9 mouse cellular contexts compared by ENCODE assay signal in the genomic region with DNA sequence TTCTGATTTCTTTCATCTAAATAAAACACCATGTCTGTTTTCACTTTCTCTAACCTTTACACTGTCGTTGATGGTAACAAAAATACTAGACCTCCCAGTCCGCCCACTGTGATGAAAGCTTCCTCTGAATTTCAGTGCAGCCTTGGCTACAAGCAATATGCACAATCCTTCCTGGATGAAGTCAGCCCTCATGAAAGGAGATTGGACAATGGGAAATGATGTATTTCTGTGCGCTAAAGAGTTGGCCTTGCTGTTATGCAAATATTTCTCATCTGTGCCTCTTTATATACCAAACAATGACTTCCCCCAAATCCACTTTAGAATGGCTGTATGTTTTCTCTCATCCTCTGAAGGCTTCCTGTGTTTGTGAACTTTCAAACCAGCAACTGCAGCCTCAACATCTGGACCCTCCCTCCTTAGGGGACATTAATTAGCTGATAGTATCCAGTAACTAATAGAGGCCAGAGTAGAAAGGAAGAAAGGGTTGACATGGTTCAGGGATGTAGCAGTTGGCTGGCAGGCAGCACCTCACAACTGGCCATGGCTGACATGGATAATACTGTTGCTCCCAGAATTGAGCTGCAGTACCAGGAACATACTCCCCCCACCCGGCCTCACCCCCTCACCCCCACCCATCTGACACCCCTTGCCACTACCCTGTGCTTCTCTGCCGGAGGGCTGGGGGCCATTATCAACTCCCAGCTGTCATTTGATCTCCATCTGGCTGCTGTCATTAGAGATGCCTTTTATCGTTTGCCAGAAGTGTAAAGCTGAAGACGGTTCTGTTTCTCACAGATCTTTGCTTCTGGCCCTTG. TPM values are rescaled to one million over a fixed set of nuclear protein-coding genes. Genes with fewer than 3 reads are reported as not detected.
DNase-seq lines count a peak whose midpoint lies in the region; ATAC-seq and TF ChIP-seq lines count a peak whose summit lies in the region.
"Had no signal": no experiment of that assay in that cellular context is flagged by ENCODE, and none has a peak within 500 bp of the region (broad histone marks: within the 10 kb centered on the region; RNA-seq: fewer than 3 reads in every experiment).

No protein-coding gene starts in this region.

- no peak for DNase-seq in intestine, embryonic 14.5 days (ENCODE audit: low spot score)
- no peak for DNase-seq in embryonic facial prominence, embryonic 11.5 days (ENCODE audit: low spot score)
- DNase-seq in spleen, postnatal 4 days (ENCODE audit: low spot score in 2 of 2) = no peak
- no peak for DNase-seq in left cerebral cortex, postnatal 14 days (ENCODE audit: low spot score in 2 of 2)
- no peak for DNase-seq in right cerebral cortex, postnatal 4 days
- DNase-seq: kidney, adult 18-20 months had no signal

- H3K4me1 ChIP-seq in intestine, embryonic 14.5 days (replicated peaks; ENCODE audit: control insufficient read depth, insufficient read depth, low read length) = 0 out of 2 replicates have a peak, but pooled peaks cover 5% of the 10 kb centered on the region
- no peaks in the 10 kb centered on the region for H3K4me1 ChIP-seq in intestine, postnatal 0 days (replicated peaks; ENCODE audit: control insufficient read depth, insufficient read depth, low read length)
- H3K4me1 ChIP-seq in embryonic facial prominence, embryonic 11.5 days (ENCODE audit: control insufficient read depth, insufficient read depth, low read length) = no peaks in the 10 kb centered on the region
- no peaks in the 10 kb centered on the region for H3K4me1 ChIP-seq in intestine, embryonic 15.5 days (replicated peaks)
- no peaks in the 10 kb centered on the region; the same call in 1 of the 2 replicates for H3K4me1 ChIP-seq in midbrain, embryonic 15.5 days

- ATAC-seq in intestine, embryonic 14.5 days (replicated peaks; ENCODE audit: low FRiP score, low TSS enrichment, low read depth) = peak; percentile 19; the same call in 1 of the 2 replicates
- no peak for ATAC-seq in intestine, postnatal 0 days
- ATAC-seq in embryonic facial prominence, embryonic 11.5 days (replicated peaks; ENCODE audit: insufficient number of reproducible peaks, low FRiP score, low TSS enrichment, low read depth) = peak; percentile 87
- ATAC-seq in intestine, embryonic 15.5 days = peak; percentile 65
- peak; percentile 70 for ATAC-seq in midbrain, embryonic 15.5 days (replicated peaks)

- H3K4me3 ChIP-seq in intestine, embryonic 14.5 days (ENCODE audit: low read depth, low read length) = no peak overlapping the region
- H3K4me3 ChIP-seq in intestine, postnatal 0 days (ENCODE audit: low read depth, low read length) = no peak overlapping the region
- no peak overlapping the region for H3K4me3 ChIP-seq in embryonic facial prominence, embryonic 11.5 days (ENCODE audit: low read depth, low read length)
- H3K4me3 ChIP-seq in intestine, embryonic 15.5 days (replicated peaks) = no peak overlapping the region
- H3K4me3 ChIP-seq in midbrain, embryonic 15.5 days = no peak overlapping the region

- 31% methylated on average over 7 of the region's 7 CpGs for WGBS in intestine, embryonic 14.5 days
- 44% methylated on average over 7 of the region's 7 CpGs for WGBS in intestine, postnatal 0 days
- 35% methylated on average over 7 of the region's 7 CpGs for WGBS in embryonic facial prominence, embryonic 11.5 days
- 43% methylated on average over 7 of the region's 7 CpGs for WGBS in intestine, embryonic 15.5 days
- 32% methylated on average over 7 of the region's 7 CpGs for WGBS in midbrain, embryonic 15.5 days

- no peak overlapping the region for H3K9ac ChIP-seq in intestine, embryonic 14.5 days (ENCODE audit: low read length)
- no peak overlapping the region for H3K9ac ChIP-seq in intestine, postnatal 0 days (ENCODE audit: low read depth, low read length)
- no peak overlapping the region for H3K9ac ChIP-seq in embryonic facial prominence, embryonic 11.5 days (replicated peaks; ENCODE audit: low read length)
- no peak overlapping the region for H3K9ac ChIP-seq in intestine, embryonic 15.5 days
- no peak overlapping the region for H3K9ac ChIP-seq in midbrain, embryonic 15.5 days

- no peak overlapping the region for H3K27ac ChIP-seq in intestine, embryonic 14.5 days (ENCODE audit: low read depth)
- H3K27ac ChIP-seq in intestine, postnatal 0 days (ENCODE audit: low read depth, low read length) = no peak overlapping the region
- H3K27ac ChIP-seq in embryonic facial prominence, embryonic 11.5 days (replicated peaks; ENCODE audit: low read depth, low read length) = no peak overlapping the region
- no peak overlapping the region for H3K27ac ChIP-seq in intestine, embryonic 15.5 days
- H3K27ac ChIP-seq in midbrain, embryonic 15.5 days = no peak overlapping the region

- no peaks in the 10 kb centered on the region for H3K36me3 ChIP-seq in intestine, embryonic 14.5 days (ENCODE audit: control insufficient read depth, insufficient read depth, low read length)
- no peaks in the 10 kb centered on the region for H3K36me3 ChIP-seq in intestine, postnatal 0 days (ENCODE audit: control insufficient read depth, insufficient read depth)
- no peaks in the 10 kb centered on the region for H3K36me3 ChIP-seq in embryonic facial prominence, embryonic 11.5 days (replicated peaks; ENCODE audit: control insufficient read depth, insufficient read depth, low read depth, low read length)
- no peaks in the 10 kb centered on the region for H3K36me3 ChIP-seq in intestine, embryonic 15.5 days
- no peaks in the 10 kb centered on the region for H3K36me3 ChIP-seq in midbrain, embryonic 15.5 days (replicated peaks)

- intact Hi-C loops in left cerebral cortex, postnatal 14 days (cut with DNase I) = no loop called here

- H3K27me3 ChIP-seq in intestine, embryonic 14.5 days (replicated peaks; ENCODE audit: control insufficient read depth, insufficient read depth, low read length) = no peaks in the 10 kb centered on the region
- H3K27me3 ChIP-seq in intestine, postnatal 0 days (replicated peaks; ENCODE audit: control insufficient read depth, insufficient read depth, low read length) = no peaks in the 10 kb centered on the region
- no peaks in the 10 kb centered on the region for H3K27me3 ChIP-seq in embryonic facial prominence, embryonic 11.5 days (ENCODE audit: control insufficient read depth, insufficient read depth, low read length)
- H3K27me3 ChIP-seq in intestine, embryonic 15.5 days (replicated peaks) = no peaks in the 10 kb centered on the region
- H3K27me3 ChIP-seq in midbrain, embryonic 15.5 days (replicated peaks) = no peaks in the 10 kb centered on the region

- H3K9me3 ChIP-seq in intestine, embryonic 14.5 days (ENCODE audit: control insufficient read depth, low read length) = no peaks in the 10 kb centered on the region
- no peaks in the 10 kb centered on the region for H3K9me3 ChIP-seq in intestine, postnatal 0 days (ENCODE audit: control insufficient read depth)
- H3K9me3 ChIP-seq in embryonic facial prominence, embryonic 11.5 days (replicated peaks; ENCODE audit: control insufficient read depth, low read length) = no peaks in the 10 kb centered on the region
- H3K9me3 ChIP-seq in intestine, embryonic 15.5 days = no peaks in the 10 kb centered on the region
- no peaks in the 10 kb centered on the region for H3K9me3 ChIP-seq in midbrain, embryonic 15.5 days

- no peak overlapping the region for H3K4me2 ChIP-seq in intestine, embryonic 14.5 days (ENCODE audit: low read length)
- no peak overlapping the region for H3K4me2 ChIP-seq in intestine, postnatal 0 days (replicated peaks; ENCODE audit: low read depth)
- H3K4me2 ChIP-seq in embryonic facial prominence, embryonic 11.5 days (ENCODE audit: low read depth, low read length) = no peak overlapping the region
- H3K4me2 ChIP-seq in intestine, embryonic 15.5 days (replicated peaks) = no peak overlapping the region
- no peak overlapping the region for H3K4me2 ChIP-seq in midbrain, embryonic 15.5 days

- no peak for TF ChIP-seq CTCF in intestine, postnatal 0 days (IDR thresholded peaks at IDR 0.05; ENCODE audit: low read depth)

RNA-seq across cellular contexts. Expression of a gene that starts 11.8 kb away (rescaled TPM):
- polyA plus RNA-seq in intestine, embryonic 14.5 days (2014; fragmentation: Nextera tagmentation; extraction: Ambion mirVana) = 21.3 and 26.2 TPM in 2 replicates
- polyA plus RNA-seq in intestine, postnatal 0 days (2015; fragmentation: Nextera tagmentation; extraction: Ambion mirVana) = 68.1 and 74.0 TPM in 2 replicates
- polyA plus RNA-seq in embryonic facial prominence, embryonic 11.5 days (2014; fragmentation: Nextera tagmentation; extraction: Ambion mirVana) = 17.7 and 19.9 TPM in 2 replicates
- polyA plus RNA-seq in intestine, embryonic 15.5 days (2015; fragmentation: Nextera tagmentation; extraction: Ambion mirVana) = 29.6 and 37.5 TPM in 2 replicates
- 17.2 and 17.7 TPM in 2 replicates for polyA plus RNA-seq in midbrain, embryonic 15.5 days (2015; fragmentation: Nextera tagmentation; extraction: Ambion mirVana)
- total RNA-seq in left cerebral cortex, postnatal 14 days (2021) = 10 to 100 TPM in 1 of 2 experiments, 1 to 10 TPM in 1; 6.6 to 10.3 TPM
